Mouse (Mus musculus) olfactory bulb, adult 2 months (tissue): ENCODE results near the gene Prr18.

ENCODE experiments used
- CTCF ChIP-seq: fragments of 200-500 bp; IDR thresholded peaks from 2 replicates; pipeline ENCODE4 v1.5.1; 2012; ENCODE audit warnings: low read depth, mild to moderate bottlenecking, low read length, moderate library complexity; ENCODE audit not compliant: insufficient read depth
- POLR2A ChIP-seq: fragments of 200-500 bp; IDR thresholded peaks from 2 replicates; pipeline ENCODE4 v1.6.1; 2012; ENCODE audit warnings: mild to moderate bottlenecking, low read depth, low read length, moderate library complexity; ENCODE audit not compliant: insufficient read depth

DNA sequence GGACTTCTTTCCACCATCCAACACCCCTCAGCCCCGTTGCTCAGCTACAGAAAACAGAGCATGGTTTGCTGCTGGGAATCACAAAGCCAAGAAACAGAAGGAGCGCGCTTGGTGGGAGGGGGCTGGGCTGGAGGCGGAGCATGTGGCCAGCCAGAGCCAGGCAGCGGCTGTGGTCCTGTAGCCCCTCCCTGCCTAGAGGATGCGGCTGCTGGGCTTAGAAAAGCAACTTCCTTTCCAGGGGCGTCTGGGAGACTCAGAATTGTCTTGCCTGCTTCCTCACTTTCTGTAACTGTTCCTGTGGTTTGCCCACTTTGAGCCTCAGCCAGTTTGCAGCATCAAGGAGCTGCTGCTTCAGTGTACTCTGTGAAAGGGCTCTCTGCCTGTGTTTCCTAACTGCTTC lies 34.6 kb downstream of the Prr18 start:
- TF ChIP-seq CTCF = no peak
- no peak for TF ChIP-seq POLR2A
